Mouse (Mus musculus) CH12.LX (cell line): ENCODE measurements around the gene Rnf141.

Experiments used
- EP300 ChIP-seq: IDR thresholded peaks from 2 replicates; pipeline ENCODE4 v1.6.1; 2011; ENCODE audit warnings: low read length, improper control_type of control experiment
- HCFC1 ChIP-seq: IDR thresholded peaks from 2 replicates; pipeline ENCODE4 v1.6.1; 2012; ENCODE audit warnings: low read depth, mild to moderate bottlenecking, inconsistent platforms, low read length, improper control_type of control experiment
- POLR2A ChIP-seq: IDR thresholded peaks from 2 replicates; pipeline ENCODE4 v1.6.1; 2011; ENCODE audit warnings: low read depth, mild to moderate bottlenecking, improper control_type of control experiment, low read length

DNA sequence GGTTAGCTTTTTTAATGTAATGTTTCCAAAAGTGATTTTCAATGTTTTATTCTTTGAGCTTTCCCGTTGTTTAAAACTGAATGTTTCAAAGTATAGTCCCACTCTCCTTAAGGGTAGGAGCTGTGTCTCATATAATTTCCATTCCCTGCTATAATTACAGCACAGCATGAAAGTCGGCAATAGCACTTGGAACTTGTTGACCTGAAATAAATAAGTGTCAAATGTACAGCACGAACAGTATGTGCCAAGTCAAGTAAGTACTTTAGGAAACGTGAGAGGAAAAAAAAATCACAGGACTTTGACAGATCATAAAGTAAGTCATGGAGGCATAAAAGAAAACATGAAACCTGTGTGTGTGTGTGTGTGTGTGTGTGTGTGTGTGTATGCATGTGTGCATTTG is 22.2 kb downstream of the Rnf141 start:
- no peak for TF ChIP-seq HCFC1
- no peak for TF ChIP-seq EP300
- TF ChIP-seq POLR2A = no peak
